Comparison of ENCODE assay signal across 10 mouse cellular contexts in the genomic region with DNA sequence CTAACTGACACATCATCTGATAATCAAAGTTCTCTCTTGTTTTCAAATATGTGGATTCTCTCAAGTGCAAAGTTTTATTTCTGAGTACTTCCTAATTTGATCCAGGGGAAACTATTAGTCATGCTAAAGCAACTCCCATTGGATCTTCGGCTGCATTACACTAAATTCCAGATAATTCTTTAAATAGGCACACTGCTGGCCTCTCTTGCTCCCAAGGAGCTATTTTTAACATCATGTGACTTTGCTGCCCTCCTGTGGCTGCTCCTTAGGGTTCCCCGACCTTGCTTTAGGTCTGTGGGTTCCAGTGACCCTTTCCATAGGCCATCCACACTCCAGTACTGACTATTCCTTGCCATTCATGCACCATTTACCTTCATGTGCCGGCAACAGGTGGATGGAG.
DNase-seq lines count a peak whose midpoint lies in the region; ATAC-seq and TF ChIP-seq lines count a peak whose summit lies in the region.
"Had no signal": no experiment of that assay in that cellular context is flagged by ENCODE, and none has a peak within 500 bp of the region (broad histone marks: within the 10 kb centered on the region; RNA-seq: fewer than 3 reads in every experiment).

No protein-coding gene starts in this region.

- no peak overlapping the region for H3K27ac ChIP-seq in forebrain, postnatal 0 days (ENCODE audit: low read depth, low read length)
- H3K27ac ChIP-seq in forebrain, embryonic 12.5 days = no peak overlapping the region
- H3K27ac ChIP-seq in kidney, embryonic 15.5 days = no peak overlapping the region
- H3K27ac ChIP-seq: heart, embryonic 13.5 days had no signal

- no peaks in the 10 kb centered on the region for H3K36me3 ChIP-seq in forebrain, postnatal 0 days (ENCODE audit: insufficient read depth)
- H3K36me3 ChIP-seq in forebrain, embryonic 12.5 days (replicated peaks) = no peaks in the 10 kb centered on the region
- H3K36me3 ChIP-seq in kidney, embryonic 15.5 days = no peaks in the 10 kb centered on the region
- H3K36me3 ChIP-seq: G1E; heart, embryonic 13.5 days had no signal

- 32% methylated on average over 3 of the region's 3 CpGs for WGBS in forebrain, postnatal 0 days
- WGBS in forebrain, embryonic 12.5 days = 32% methylated on average over 3 of the region's 3 CpGs
- WGBS in kidney, embryonic 15.5 days = 20% methylated on average over 3 of the region's 3 CpGs

- peak; percentile 22 for DNase-seq in forebrain, postnatal 0 days
- DNase-seq in NIH3T3 (ENCODE audit: low read depth) = peak; percentile 75
- DNase-seq in gastrocnemius, adult 18-20 months (ENCODE audit: low spot score) = peak; percentile 49
- DNase-seq in thymus, adult 18-20 months = no peak
- DNase-seq in left cerebral cortex, adult 11 months (ENCODE audit: low spot score) = no peak

- no peak overlapping the region for H3K9ac ChIP-seq in forebrain, postnatal 0 days
- H3K9ac ChIP-seq in forebrain, embryonic 12.5 days = no peak overlapping the region
- no peak overlapping the region for H3K9ac ChIP-seq in kidney, embryonic 15.5 days
- H3K9ac ChIP-seq: heart, embryonic 13.5 days had no signal

- 0 out of 2 replicates have a peak, but pooled peaks have one; percentile 27 for TF ChIP-seq CTCF in forebrain, postnatal 0 days (IDR thresholded peaks at IDR 0.05; ENCODE audit: low read depth)

- H3K9me3 ChIP-seq in forebrain, postnatal 0 days (ENCODE audit: low read length) = no peaks in the 10 kb centered on the region
- no peaks in the 10 kb centered on the region for H3K9me3 ChIP-seq in forebrain, embryonic 12.5 days
- H3K9me3 ChIP-seq in kidney, embryonic 15.5 days (replicated peaks) = no peaks in the 10 kb centered on the region
- H3K9me3 ChIP-seq: G1E; heart, embryonic 13.5 days had no signal

- no peak overlapping the region for H3K4me2 ChIP-seq in forebrain, postnatal 0 days (ENCODE audit: low read depth)
- H3K4me2 ChIP-seq in forebrain, embryonic 12.5 days = no peak overlapping the region
- no peak overlapping the region for H3K4me2 ChIP-seq in kidney, embryonic 15.5 days
- H3K4me2 ChIP-seq: heart, embryonic 13.5 days had no signal

- ATAC-seq in forebrain, postnatal 0 days = no peak
- ATAC-seq in forebrain, embryonic 12.5 days (ENCODE audit: low FRiP score) = no peak
- peak; percentile 70; the same call in 1 of the 2 replicates for ATAC-seq in kidney, embryonic 15.5 days (replicated peaks; ENCODE audit: low FRiP score)
- peak; percentile 80 for ATAC-seq in megakaryocyte progenitor cell, adult 5-6 weeks (replicated peaks; ENCODE audit: poor library complexity)

- no peaks in the 10 kb centered on the region for H3K4me1 ChIP-seq in forebrain, postnatal 0 days (ENCODE audit: insufficient read depth)
- no peaks in the 10 kb centered on the region for H3K4me1 ChIP-seq in forebrain, embryonic 12.5 days
- H3K4me1 ChIP-seq in kidney, embryonic 15.5 days = 0 out of 2 replicates have a peak, but pooled peaks cover 5% of the 10 kb centered on the region

- no peak overlapping the region for H3K4me3 ChIP-seq in forebrain, postnatal 0 days (ENCODE audit: low read depth, low read length)
- H3K4me3 ChIP-seq in forebrain, embryonic 12.5 days (replicated peaks) = no peak overlapping the region
- H3K4me3 ChIP-seq in kidney, embryonic 15.5 days (replicated peaks) = no peak overlapping the region
- H3K4me3 ChIP-seq: heart, embryonic 13.5 days had no signal

- no peaks in the 10 kb centered on the region for H3K27me3 ChIP-seq in forebrain, postnatal 0 days (ENCODE audit: insufficient read depth, low read length)
- H3K27me3 ChIP-seq in forebrain, embryonic 12.5 days = no peaks in the 10 kb centered on the region
- H3K27me3 ChIP-seq in kidney, embryonic 15.5 days = no peaks in the 10 kb centered on the region
- H3K27me3 ChIP-seq: heart, embryonic 13.5 days had no signal

Comparison
In these comparisons a context has a peak if more than half of its experiments do, and no peak if none do; other contexts are left out.
1. ATAC-seq: peak in kidney, embryonic 15.5 days (single experiment) and megakaryocyte progenitor cell, adult 5-6 weeks (single experiment); none in forebrain, postnatal 0 days (single experiment) and forebrain, embryonic 12.5 days (single experiment).
2. DNase-seq: peak in forebrain, postnatal 0 days (single experiment), NIH3T3 (single experiment) and gastrocnemius, adult 18-20 months (single experiment); none in thymus, adult 18-20 months (0 of 2) and left cerebral cortex, adult 11 months (single experiment).